Mouse (Mus musculus) heart, embryonic 14.5 days (tissue): ENCODE measurements at regions not wholly inside any gene's neighbourhood (a gene's known extent, or its start where the extent isn't known, plus 50 kb on each side); places are given as distances from the start of the nearest gene placed in this dataset.

Source experiments
- ATAC-seq: fragments of 200-750 bp; cut with Nextera tagmentation; 2 replicates; pipeline ENCODE4 v1.8.0; 2017; ENCODE audit warnings: low read depth, moderate TSS enrichment; ENCODE audit not compliant: insufficient number of reproducible peaks, insufficient read depth, low FRiP score
- H3K27ac ChIP-seq, 2 experiments: fragments of 200-500 bp in 1 of 2; fragments of 300-500 bp in 1 of 2; sonication (generic) in 1 of 2; replicated peaks in 1 of 2; 2 replicates each; pipeline ENCODE4 v1.5.1; 2012 to 2014; ENCODE audit warnings: low read depth in 2 of 2, low read length in 2 of 2, control low read depth in 1 of 2, mild to moderate bottlenecking in 1 of 2, mixed read lengths in 1 of 2; ENCODE audit not compliant: control insufficient read depth in 1 of 2, insufficient read depth in 1 of 2
- H3K27me3 ChIP-seq: fragments of 300-500 bp; sonication (generic); 2 replicates; pipeline ENCODE4 v1.6.1; 2014; ENCODE audit warnings: mild to moderate bottlenecking, low read length, control low read depth; ENCODE audit not compliant: control insufficient read depth, insufficient read depth
- H3K36me3 ChIP-seq: fragments of 300-500 bp; sonication (generic); 2 replicates; pipeline ENCODE4 v1.6.1; 2014; ENCODE audit warnings: mild to moderate bottlenecking, control low read depth, low read length, mixed read lengths; ENCODE audit not compliant: control insufficient read depth, insufficient read depth
- H3K4me1 ChIP-seq, 2 experiments: fragments of 200-500 bp in 1 of 2; fragments of 300-500 bp in 1 of 2; sonication (generic) in 1 of 2; 2 replicates each; pipeline ENCODE4 v1.6.1; 2012 to 2014; ENCODE audit warnings: low read length in 2 of 2, control low read depth in 1 of 2, mixed read lengths in 1 of 2; ENCODE audit not compliant: control insufficient read depth in 2 of 2, insufficient read depth in 2 of 2
- H3K4me2 ChIP-seq: fragments of 300-500 bp; sonication (generic); 2 replicates; pipeline ENCODE4 v1.6.1; 2014; ENCODE audit warnings: mild to moderate bottlenecking, low read length
- H3K4me3 ChIP-seq, 2 experiments: fragments of 200-500 bp in 1 of 2; fragments of 300-500 bp in 1 of 2; sonication (generic) in 1 of 2; 2 replicates each; pipeline ENCODE4 v1.5.1; 2012 to 2014; ENCODE audit warnings: low read length in 2 of 2, mild to moderate bottlenecking in 2 of 2, control low read depth in 1 of 2, low read depth in 1 of 2, moderate library complexity in 1 of 2; ENCODE audit not compliant: control insufficient read depth in 1 of 2, insufficient read depth in 1 of 2
- H3K9ac ChIP-seq: fragments of 300-500 bp; sonication (generic); 2 replicates; pipeline ENCODE4 v1.6.1; 2014; ENCODE audit warnings: mild to moderate bottlenecking, low read length
- H3K9me3 ChIP-seq: fragments of 300-500 bp; sonication (generic); 2 replicates; pipeline ENCODE4 v1.6.1; 2016; ENCODE audit warnings: low read length, control low read depth; ENCODE audit not compliant: control insufficient read depth
- WGBS: fragments of 180-500 bp; shearing (Covaris S2); extraction: QIAGEN DNeasy Blood & Tissue Kit; methylation state at CpG from one replicate; pipeline ENCODE4 v1.1.7; 2014; 5-methylcytosine and 5-hydroxymethylcytosine counted together

GRCm38 (mm10) chr8:115854209-115854900 is 146.8 kb upstream of the Maf start:
- H3K4me1 ChIP-seq: no peaks in the 10 kb centered on the region
- no peak for ATAC-seq
- H3K36me3 ChIP-seq: no peaks in the 10 kb centered on the region
- H3K27ac ChIP-seq: no peak overlapping the region
- no peak overlapping the region for H3K4me3 ChIP-seq
- no peaks in the 10 kb centered on the region for H3K9me3 ChIP-seq
- no peak overlapping the region for H3K9ac ChIP-seq
- 81% methylated on average over 9 of the region's 9 CpGs for WGBS
- H3K27me3 ChIP-seq: no peaks in the 10 kb centered on the region
- H3K4me2 ChIP-seq: no peak overlapping the region

- Histone ChIP-seq H3K4me2 (no peak overlapping the region), H3K4me3 (no peak overlapping the region), H3K9me3 (no peaks in the 10 kb centered on the region), H3K36me3 (no peaks in the 10 kb centered on the region), H3K4me1 (no peaks in the 10 kb centered on the region), H3K9ac (no peak overlapping the region), H3K27me3 (no peaks in the 10 kb centered on the region), H3K27ac (no peak overlapping the region)
- no peak for ATAC-seq
- WGBS: 64% methylated on average over 1 of the region's 1 CpGs
Observed at GRCm38 (mm10) chr8:115850552-115850951, 143.0 kb upstream of the Maf start.

- Histone ChIP-seq H3K27ac (no peak overlapping the region), H3K36me3 (no peaks in the 10 kb centered on the region), H3K9ac (no peak overlapping the region), H3K4me3 (no peak overlapping the region), H3K9me3 (no peaks in the 10 kb centered on the region), H3K27me3 (no peaks in the 10 kb centered on the region), H3K4me2 (no peak overlapping the region), H3K4me1 (no peaks in the 10 kb centered on the region)
- no peak for ATAC-seq
Observed at GRCm38 (mm10) chr8:115833391-115833790, 125.8 kb upstream of the Maf start.

GRCm38 (mm10) chr8:115831675-115832074 is 124.1 kb upstream of the Maf start:
- Histone ChIP-seq H3K4me2 (no peak overlapping the region), H3K9me3 (no peaks in the 10 kb centered on the region), H3K27ac (no peak overlapping the region), H3K4me1 (no peaks in the 10 kb centered on the region), H3K4me3 (no peak overlapping the region), H3K9ac (no peak overlapping the region), H3K36me3 (no peaks in the 10 kb centered on the region), H3K27me3 (no peaks in the 10 kb centered on the region)
- 19% methylated on average over 1 of the region's 1 CpGs for WGBS
- no peak for ATAC-seq

- WGBS: 44% methylated on average over 4 of the region's 4 CpGs
- Histone ChIP-seq H3K27me3 (no peaks in the 10 kb centered on the region), H3K4me3 (no peak overlapping the region), H3K27ac (no peak overlapping the region), H3K36me3 (no peaks in the 10 kb centered on the region), H3K4me2 (no peak overlapping the region), H3K9me3 (no peaks in the 10 kb centered on the region), H3K9ac (no peak overlapping the region), H3K4me1 (peaks cover 3 to 7% of the 10 kb centered on the region in 2 experiments)
- ATAC-seq: no peak
Observed at GRCm38 (mm10) chr8:115830012-115830662, 122.5 kb upstream of the Maf start.

- ATAC-seq: no peak
- Histone ChIP-seq H3K9me3 (no peaks in the 10 kb centered on the region), H3K4me1 (peaks cover 3 to 7% of the 10 kb centered on the region in 2 experiments), H3K36me3 (no peaks in the 10 kb centered on the region), H3K9ac (no peak overlapping the region), H3K27me3 (no peaks in the 10 kb centered on the region), H3K4me3 (no peak overlapping the region), H3K27ac (no peak overlapping the region), H3K4me2 (no peak overlapping the region)
- WGBS: 50% methylated on average over 3 of the region's 3 CpGs
Observed at GRCm38 (mm10) chr8:115826516-115826915, 118.9 kb upstream of the Maf start.

GRCm38 (mm10) chr8:115825899-115826502 is 118.4 kb upstream of the Maf start:
- no peak overlapping the region for H3K4me3 ChIP-seq
- H3K4me2 ChIP-seq: no peak overlapping the region
- H3K4me1 ChIP-seq: peaks cover 3 to 7% of the 10 kb centered on the region in 2 experiments
- no peaks in the 10 kb centered on the region for H3K9me3 ChIP-seq
- 0 out of 4 replicates have a peak overlapping the region, but pooled peaks of 1 of the 2 experiments have one; percentile 14 for H3K27ac ChIP-seq
- no peak overlapping the region for H3K9ac ChIP-seq
- 28% methylated on average over 5 of the region's 5 CpGs for WGBS
- no peaks in the 10 kb centered on the region for H3K27me3 ChIP-seq
- no peaks in the 10 kb centered on the region for H3K36me3 ChIP-seq
- ATAC-seq: no peak
